Mouse (Mus musculus) v-Abl transformed pro-B cells (cell line): ENCODE results near the gene Smco1.
"Not testable (repeated sequence)": the region's sequence is repeated elsewhere in the genome, so short reads cannot be mapped to it uniquely, and the experiment has no call there.

Source experiments
- in situ Hi-C, 2 experiments: fragments of 400-800 bp; cut with MboI; formaldehyde crosslinking; loops; one replicate each; pipeline ENCODE4 v1.15.1; 2025; ENCODE audit not compliant: unreplicated experiment in 2 of 2

The Smco1 gene

GRCm38 (mm10) chr16:32271291-32271690, at the start of gene Smco1:
Gene Smco1 (plus strand): TSS chr16:32271468.
- in situ Hi-C loops: no loop called here

- in situ Hi-C loops: no loop called here
Measured at GRCm38 (mm10) chr16:32221803-32222202, 49.5 kb upstream of the Smco1 start.

GRCm38 (mm10) chr16:32222399-32222798, 48.9 kb upstream of the Smco1 start:
- in situ Hi-C loops: no loop called here

GRCm38 (mm10) chr16:32232050-32232449, 39.2 kb upstream of the Smco1 start:
- in situ Hi-C loops: not testable (repeated sequence)

- in situ Hi-C loops: no loop called here
Measured at GRCm38 (mm10) chr16:32237930-32238680, 33.2 kb upstream of the Smco1 start.

- in situ Hi-C loops: no loop called here
Measured at GRCm38 (mm10) chr16:32239428-32240312, 31.6 kb upstream of the Smco1 start.

GRCm38 (mm10) chr16:32243901-32244300, 27.4 kb upstream of the Smco1 start:
- in situ Hi-C loops: no loop called here

GRCm38 (mm10) chr16:32246351-32246791, 24.9 kb upstream of the Smco1 start:
- in situ Hi-C loops: loop anchor here (5.0 kb wide), 1 partner anchor 299 kb away; the partner anchor contains the start of genes 0610012G03Rik (in 2 of the 2) and Ncbp2 (in 2 of the 2)

GRCm38 (mm10) chr16:32246952-32247370, 24.3 kb upstream of the Smco1 start, which contains the start of the genes Fbxo45 and Wdr53:
Gene Fbxo45 (minus strand): TSS chr16:32247158.
Gene Wdr53 (plus strand): TSS chr16:32247227.
- in situ Hi-C loops: loop anchor here (5.0 kb wide), 1 partner anchor 300 kb away; the partner anchor contains the start of genes 0610012G03Rik (in 2 of the 2) and Ncbp2 (in 2 of the 2)

GRCm38 (mm10) chr16:32264225-32264624, 7.0 kb upstream of the Smco1 start:
- in situ Hi-C loops: loop anchor here in 1 of 2 experiments (10.0 kb wide), 1 partner anchor 111 kb away; no protein-coding TSS in a partner anchor

- in situ Hi-C loops: no loop called here
Measured at GRCm38 (mm10) chr16:32273338-32273737, 2.1 kb downstream of the Smco1 start.

- in situ Hi-C loops: no loop called here
Measured at GRCm38 (mm10) chr16:32275041-32275440, 3.8 kb downstream of the Smco1 start.

- in situ Hi-C loops: no loop called here
Measured at GRCm38 (mm10) chr16:32275830-32276229, 4.6 kb downstream of the Smco1 start.

GRCm38 (mm10) chr16:32277308-32278256, 6.3 kb downstream of the Smco1 start, which contains the start of gene Rnf168:
Gene Rnf168 (plus strand): TSS chr16:32277459.
- in situ Hi-C loops: no loop called here

- in situ Hi-C loops: no loop called here
Measured at GRCm38 (mm10) chr16:32278396-32278795, 7.1 kb downstream of the Smco1 start.

- in situ Hi-C loops: loop anchor here in 1 of 2 experiments (10.0 kb wide), 1 partner anchor 335 kb away; no protein-coding TSS in a partner anchor
Measured at GRCm38 (mm10) chr16:32280211-32280610, 8.9 kb downstream of the Smco1 start.

- in situ Hi-C loops: loop anchor here in 1 of 2 experiments (10.0 kb wide), 1 partner anchor 332 kb away; no protein-coding TSS in a partner anchor
Measured at GRCm38 (mm10) chr16:32282608-32283007, 11.3 kb downstream of the Smco1 start.

- in situ Hi-C loops: no loop called here
Measured at GRCm38 (mm10) chr16:32291821-32292220, 20.6 kb downstream of the Smco1 start.

GRCm38 (mm10) chr16:32299617-32300016, 28.3 kb downstream of the Smco1 start:
- in situ Hi-C loops: not testable (repeated sequence)

GRCm38 (mm10) chr16:32303046-32303445, 31.8 kb downstream of the Smco1 start:
- in situ Hi-C loops: no loop called here
